Comparison of ENCODE assay signal across 11 mouse cellular contexts in genomic region chr6:35027257-35027656, GRCm38 (mm10). TPM values are rescaled to one million over a fixed set of nuclear protein-coding genes. Genes with fewer than 3 reads are reported as not detected.
DNase-seq lines count a peak whose midpoint lies in the region; TF ChIP-seq lines count a peak whose summit lies in the region.
"Had no signal": no experiment of that assay in that cellular context is flagged by ENCODE, and none has a peak within 500 bp of the region (broad histone marks: within the 10 kb centered on the region; RNA-seq: fewer than 3 reads in every experiment).

No protein-coding gene starts in this region.

- 0 out of 2 replicates have a peak overlapping the region, but pooled peaks have one; percentile 20 for H3K4me3 ChIP-seq in E14TG2a.4 (replicated peaks; ENCODE audit: low read length)

- H3K36me3 ChIP-seq in E14TG2a.4 (ENCODE audit: insufficient read depth, low read length) = peaks cover 11% of the 10 kb centered on the region

- DNase-seq in heart, adult 11 months = peak; percentile 87
- no peak for DNase-seq in heart, postnatal 25 days (ENCODE audit: low spot score)
- DNase-seq in NIH3T3 (ENCODE audit: low read depth) = peak; percentile 45
- DNase-seq in cerebellum, postnatal 25 days = peak; percentile 35 to 54
- DNase-seq in T-cell, adult 2 months (ENCODE audit: low spot score) = no peak
- no peak for DNase-seq in thymus, postnatal 25 days
- no peak for DNase-seq in right cerebral cortex, postnatal 10 days (ENCODE audit: low spot score in 2 of 2)
- DNase-seq: kidney, adult 9 months; liver; thymus, adult 2 months had no signal

- H3K9me3 ChIP-seq in E14TG2a.4 (ENCODE audit: low read length) = no peaks in the 10 kb centered on the region

- H3K4me1 ChIP-seq in E14TG2a.4 (replicated peaks; ENCODE audit: low read depth, low read length) = peaks cover 62% of the 10 kb centered on the region

- intact Hi-C loops in heart, postnatal 25 days (cut with DNase I) = no loop called here

- no peaks in the 10 kb centered on the region for H3K27me3 ChIP-seq in E14TG2a.4 (ENCODE audit: insufficient read depth, low read length)

- TF ChIP-seq CTCF in E14TG2a.4 (conservative IDR thresholded peaks at IDR 0.05; ENCODE audit: low read length) = no peak

RNA-seq across cellular contexts. Expression of gene Slc23a4, which starts 39.1 kb away (rescaled TPM):
- under 1 TPM; 0.23 to 0.50 TPM for total RNA-seq in heart, postnatal 25 days (2021)

Comparison
In these comparisons a context has a peak if more than half of its experiments do, and no peak if none do; other contexts are left out.
1. DNase-seq: peak in heart, adult 11 months (single experiment), NIH3T3 (single experiment) and cerebellum, postnatal 25 days (2 of 2); none in heart, postnatal 25 days (single experiment), T-cell, adult 2 months (single experiment), thymus, postnatal 25 days (single experiment) and right cerebral cortex, postnatal 10 days (0 of 2).